Mouse (Mus musculus) ES-E14 (cell line): ENCODE results near the gene Fam189a2.

ENCODE experiments used
- CHD2 ChIP-seq: IDR thresholded peaks from 2 replicates; pipeline ENCODE4 v1.6.1; 2014; ENCODE audit warnings: mild to moderate bottlenecking, low read depth, low read length, inconsistent platforms
- HCFC1 ChIP-seq: IDR thresholded peaks from 2 replicates; pipeline ENCODE4 v1.6.1; 2012; ENCODE audit warnings: low read length, inconsistent platforms, borderline replicate concordance; ENCODE audit not compliant: insufficient read depth
- MAFK ChIP-seq: IDR thresholded peaks from 2 replicates; pipeline ENCODE4 v1.6.1; 2014; ENCODE audit warnings: mild to moderate bottlenecking, low read depth, low read length, inconsistent platforms; ENCODE audit not compliant: insufficient read depth

GRCm38 (mm10) chr19:24058851-24059250 is 28.0 kb upstream of the Fam189a2 start:
- no peak for TF ChIP-seq HCFC1
- TF ChIP-seq MAFK, result no peak
- no peak for TF ChIP-seq CHD2
